Mouse (Mus musculus) neural tube, embryonic 13.5 days (tissue): ENCODE results near the gene Nap1l1. TPM values are rescaled to one million over a fixed set of nuclear protein-coding genes. Genes with fewer than 3 reads are reported as not detected.

ENCODE experiments used
- ATAC-seq: fragments of 200-750 bp; cut with Nextera tagmentation; 2 replicates; pipeline ENCODE4 v1.8.0; 2017; ENCODE audit warnings: low read depth, mild to moderate bottlenecking, moderate TSS enrichment, moderate library complexity
- H3K27ac ChIP-seq: fragments of 300-500 bp; sonication (generic); replicated peaks from 2 replicates; pipeline ENCODE4 v1.5.1; 2015; ENCODE audit warnings: moderate library complexity, mild to moderate bottlenecking, inconsistent platforms
- H3K27me3 ChIP-seq: fragments of 300-500 bp; sonication (generic); 2 replicates; pipeline ENCODE4 v1.6.1; 2015; ENCODE audit warnings: mild to moderate bottlenecking, inconsistent platforms
- H3K36me3 ChIP-seq: fragments of 300-500 bp; sonication (generic); 2 replicates; pipeline ENCODE4 v1.6.1; 2015; ENCODE audit warnings: mild to moderate bottlenecking, inconsistent platforms
- H3K4me1 ChIP-seq: fragments of 300-500 bp; sonication (generic); replicated peaks from 2 replicates; pipeline ENCODE4 v1.6.1; 2015; ENCODE audit warnings: inconsistent platforms
- H3K4me2 ChIP-seq: fragments of 300-500 bp; sonication (generic); 2 replicates; pipeline ENCODE4 v1.6.1; 2015; ENCODE audit warnings: inconsistent platforms, mild to moderate bottlenecking, moderate library complexity
- H3K4me3 ChIP-seq: fragments of 300-500 bp; sonication (generic); 2 replicates; pipeline ENCODE4 v1.5.1; 2015; ENCODE audit warnings: mild to moderate bottlenecking, inconsistent platforms
- H3K9ac ChIP-seq: fragments of 300-500 bp; sonication (generic); 2 replicates; pipeline ENCODE4 v1.6.1; 2015; ENCODE audit warnings: moderate library complexity, mild to moderate bottlenecking, inconsistent platforms
- H3K9me3 ChIP-seq: fragments of 300-500 bp; sonication (generic); 2 replicates; pipeline ENCODE4 v1.6.1; 2016; ENCODE audit warnings: inconsistent platforms
- WGBS: fragments of 180-500 bp; shearing (Covaris S2); methylation state at CpG from one replicate; pipeline ENCODE4 v1.1.7; 2015; 5-methylcytosine and 5-hydroxymethylcytosine counted together
- polyA plus RNA-seq: library from polyadenylated mRNA; unstranded; fragments of >200 nt; fragmentation: Nextera tagmentation; extraction: Ambion mirVana; gene quantifications from 2 replicates; pipeline ENCODE4 v1.2.1, GENCODE M21; 2015

The Nap1l1 gene
- polyA plus RNA-seq, 1 experiment from 2014 or later = 195 TPM

- no peak for ATAC-seq
- H3K4me1 ChIP-seq = peaks cover 21% of the 10 kb centered on the region
- no peak overlapping the region for H3K4me3 ChIP-seq
- H3K9me3 ChIP-seq = no peaks in the 10 kb centered on the region
- 53% methylated on average over 9 of the region's 9 CpGs for WGBS
- no peak overlapping the region for H3K4me2 ChIP-seq
- H3K27ac ChIP-seq = no peak overlapping the region
- H3K27me3 ChIP-seq = no peaks in the 10 kb centered on the region
- H3K9ac ChIP-seq = no peak overlapping the region
- H3K36me3 ChIP-seq = no peaks in the 10 kb centered on the region
Measured at GRCm38 (mm10) chr10:111459040-111459439, 14.0 kb upstream of the Nap1l1 start.

DNA sequence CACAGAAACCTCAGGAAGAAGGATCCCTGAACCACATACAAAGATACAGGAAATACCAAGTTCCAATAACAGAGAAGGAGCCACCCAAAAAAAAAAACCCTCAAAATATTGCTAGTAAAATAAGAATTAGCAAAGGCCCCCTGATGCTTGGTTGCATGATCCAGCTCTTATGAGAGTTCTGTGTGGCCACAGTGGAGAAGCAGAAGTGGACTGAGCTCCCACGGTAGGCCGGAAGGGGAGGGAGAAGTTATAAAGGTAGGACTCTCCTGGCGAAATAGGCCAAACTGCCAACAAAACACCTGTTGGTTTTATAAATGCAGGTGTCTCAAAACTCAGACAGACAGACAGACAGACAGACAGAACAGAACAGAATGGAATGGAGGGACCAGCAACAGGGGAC lies 13.1 kb upstream of the Nap1l1 start:
- Histone ChIP-seq H3K27me3 (no peaks in the 10 kb centered on the region), H3K4me2 (no peak overlapping the region), H3K4me1 (peaks cover 21% of the 10 kb centered on the region), H3K9ac (no peak overlapping the region), H3K4me3 (no peak overlapping the region), H3K27ac (no peak overlapping the region), H3K9me3 (no peaks in the 10 kb centered on the region), H3K36me3 (no peaks in the 10 kb centered on the region)
- ATAC-seq = no peak
- 82% methylated on average over 3 of the region's 3 CpGs for WGBS

- Histone ChIP-seq H3K36me3 (no peaks in the 10 kb centered on the region), H3K9me3 (no peaks in the 10 kb centered on the region), H3K4me3 (no peak overlapping the region), H3K27ac (no peak overlapping the region), H3K27me3 (no peaks in the 10 kb centered on the region), H3K4me1 (peaks cover 21% of the 10 kb centered on the region), H3K4me2 (no peak overlapping the region), H3K9ac (no peak overlapping the region)
- WGBS = 1% methylated on average over 4 of the region's 4 CpGs
- 0 out of 2 replicates have a peak, but pooled peaks have one; percentile 15 for ATAC-seq
Measured at GRCm38 (mm10) chr10:111460381-111460780, 12.6 kb upstream of the Nap1l1 start.

DNA sequence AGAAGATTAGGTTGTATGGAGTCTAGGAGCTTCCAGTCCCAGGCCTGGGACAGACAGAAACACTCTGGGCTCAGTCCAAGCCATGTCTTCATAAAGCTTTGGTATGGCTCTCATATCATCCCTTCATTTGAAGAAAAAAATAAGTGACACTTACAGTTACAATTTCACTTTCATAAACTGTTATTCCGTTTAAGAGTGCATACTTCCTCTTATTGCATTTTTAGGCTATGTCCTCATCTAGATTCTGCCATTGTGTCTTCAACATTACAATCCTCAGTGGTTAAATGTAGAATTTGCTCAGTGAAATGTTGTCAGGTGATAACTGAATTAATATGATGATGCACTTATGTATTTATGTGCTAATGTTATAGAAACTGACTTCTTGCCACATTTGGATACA lies 8.2 kb upstream of the Nap1l1 start:
- Histone ChIP-seq H3K36me3 (no peaks in the 10 kb centered on the region), H3K4me3 (no peak overlapping the region), H3K9me3 (no peaks in the 10 kb centered on the region), H3K27me3 (no peaks in the 10 kb centered on the region), H3K27ac (no peak overlapping the region), H3K4me1 (peaks cover 7% of the 10 kb centered on the region), H3K9ac (no peak overlapping the region), H3K4me2 (no peak overlapping the region)
- ATAC-seq = no peak
- WGBS = 92% methylated on average over 1 of the region's 1 CpGs

DNA sequence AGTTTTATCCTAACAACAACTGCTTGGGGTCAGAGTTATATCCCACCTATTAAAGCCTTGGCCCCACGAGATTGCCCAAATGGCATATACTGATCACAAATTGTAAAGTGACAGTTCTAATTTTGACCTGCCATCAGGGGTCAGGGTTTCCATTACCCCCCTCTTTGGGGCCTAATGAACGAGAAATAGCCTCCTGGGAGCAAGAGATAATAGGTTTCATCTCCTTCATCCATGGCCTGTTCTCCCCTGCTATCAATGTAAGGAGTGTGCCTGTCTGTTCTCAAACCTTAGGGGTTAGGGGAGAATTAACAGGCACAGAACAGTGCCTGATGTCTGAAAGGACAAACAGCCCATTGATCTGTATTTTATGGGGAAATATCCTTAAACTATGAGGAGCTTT lies 7.6 kb upstream of the Nap1l1 start:
- Histone ChIP-seq H3K36me3 (no peaks in the 10 kb centered on the region), H3K9ac (no peak overlapping the region), H3K4me2 (no peak overlapping the region), H3K4me3 (no peak overlapping the region), H3K9me3 (no peaks in the 10 kb centered on the region), H3K27ac (no peak overlapping the region), H3K4me1 (peaks cover under 1% of the 10 kb centered on the region), H3K27me3 (no peaks in the 10 kb centered on the region)
- 37% methylated on average over 2 of the region's 2 CpGs for WGBS
- ATAC-seq = no peak

DNA sequence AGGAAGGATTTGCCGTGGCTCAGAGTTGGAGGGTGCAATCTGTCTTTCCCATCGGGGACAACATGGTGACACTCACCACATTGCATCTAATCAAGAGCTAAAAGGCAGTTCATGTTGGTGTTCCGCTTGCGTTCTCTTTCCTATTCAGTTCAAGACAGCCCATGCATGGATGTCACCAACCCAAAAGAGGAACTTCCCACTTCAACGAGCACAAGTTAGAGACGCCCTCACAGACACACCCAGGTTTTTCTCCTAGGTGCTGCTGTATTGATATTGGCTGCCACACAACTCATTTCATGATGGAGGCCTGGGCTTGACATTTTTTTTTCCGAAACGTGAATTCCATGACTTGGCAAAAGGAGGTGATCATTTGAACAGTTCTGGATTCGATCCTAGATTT lies 1.9 kb upstream of the Nap1l1 start:
- ATAC-seq = no peak
- WGBS = 79% methylated on average over 9 of the region's 9 CpGs

DNA sequence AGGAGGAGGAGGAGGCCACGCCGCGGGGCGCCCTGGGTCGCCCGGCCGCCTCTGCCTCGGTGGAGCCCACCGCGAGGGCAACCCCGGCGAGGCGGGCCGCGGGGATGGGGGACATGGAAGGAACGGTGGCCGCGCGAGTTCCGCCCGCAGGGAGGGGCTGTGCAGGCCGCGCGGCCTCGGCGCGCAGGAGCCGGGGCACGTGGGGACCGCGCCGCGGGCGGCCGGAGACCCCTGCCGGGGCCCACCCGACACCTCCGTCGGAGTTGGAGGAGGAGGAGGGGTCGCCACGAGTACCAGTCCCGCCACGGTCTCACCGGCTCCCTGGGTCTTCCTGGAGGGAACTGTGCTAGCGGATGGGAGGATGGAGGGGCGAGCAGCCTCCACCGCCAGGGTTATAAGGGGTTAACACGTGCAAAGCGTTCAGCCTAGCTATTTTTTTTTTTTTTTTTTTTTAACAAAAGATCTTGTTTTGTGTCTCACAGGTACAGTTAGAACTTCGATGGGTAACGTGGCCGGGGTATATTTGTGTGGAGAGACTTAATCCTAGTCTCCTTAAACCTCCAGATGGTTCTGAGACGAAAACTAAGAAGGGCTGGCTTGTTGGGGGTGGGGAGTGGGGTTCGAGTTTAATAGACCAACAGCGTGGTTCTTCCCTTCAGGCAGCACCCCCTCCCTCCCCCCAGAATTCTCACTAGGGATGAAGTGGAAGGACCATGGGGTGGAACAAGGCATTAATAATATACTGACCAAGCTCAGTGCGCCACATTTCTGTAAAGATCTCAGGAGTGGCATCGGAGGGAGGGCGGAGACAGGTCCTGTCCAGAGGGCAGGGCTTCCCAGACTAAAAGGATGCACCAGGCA lies 718 bp downstream of the Nap1l1 start:
- Histone ChIP-seq H3K9me3 (no peaks in the 10 kb centered on the region), H3K27me3 (no peaks in the 10 kb centered on the region), H3K4me2 (peak overlapping the region; percentile 67), H3K36me3 (0 out of 2 replicates have a peak, but pooled peaks cover 3% of the 10 kb centered on the region), H3K27ac (peak overlapping the region; percentile 99), H3K9ac (peak overlapping the region; percentile 98), H3K4me3 (peak overlapping the region; percentile 91), H3K4me1 (peaks cover 49% of the 10 kb centered on the region)
- peak; percentile 83 for ATAC-seq
- under 1% methylated on average over 50 of the region's 58 CpGs for WGBS

More for the DNA sequence above, 1.9 kb upstream of the Nap1l1 start:
- Histone ChIP-seq H3K9ac (no peak overlapping the region), H3K4me3 (no peak overlapping the region), H3K9me3 (no peaks in the 10 kb centered on the region), H3K4me1 (peaks cover 31% of the 10 kb centered on the region), H3K27ac (no peak overlapping the region), H3K4me2 (no peak overlapping the region), H3K27me3 (no peaks in the 10 kb centered on the region), H3K36me3 (0 out of 2 replicates have a peak, but pooled peaks cover 3% of the 10 kb centered on the region)

- 0 out of 2 replicates have a peak overlapping the region, but pooled peaks have one; percentile 2 for H3K4me3 ChIP-seq
- WGBS = 35% methylated on average over 4 of the region's 4 CpGs
- peaks cover 57% of the 10 kb centered on the region for H3K4me1 ChIP-seq
- H3K27ac ChIP-seq = no peak overlapping the region
- no peak for ATAC-seq
- H3K4me2 ChIP-seq = peak overlapping the region; percentile 36
- H3K27me3 ChIP-seq = no peaks in the 10 kb centered on the region
- peak overlapping the region; percentile 39; the same call in 1 of the 2 replicates for H3K9ac ChIP-seq
- no peaks in the 10 kb centered on the region for H3K9me3 ChIP-seq
- H3K36me3 ChIP-seq = peaks cover 7% of the 10 kb centered on the region
Measured at GRCm38 (mm10) chr10:111476301-111476700, 3.3 kb downstream of the Nap1l1 start.

- H3K36me3 ChIP-seq = peaks cover 15% of the 10 kb centered on the region
- H3K9me3 ChIP-seq = no peaks in the 10 kb centered on the region
- H3K27ac ChIP-seq = no peak overlapping the region
- ATAC-seq = no peak
- H3K4me3 ChIP-seq = no peak overlapping the region
- peaks cover 53% of the 10 kb centered on the region for H3K4me1 ChIP-seq
- no peaks in the 10 kb centered on the region for H3K27me3 ChIP-seq
- WGBS = 85% methylated on average over 6 of the region's 6 CpGs
- H3K4me2 ChIP-seq = peak overlapping the region; percentile 36; the same call in 1 of the 2 replicates
- no peak overlapping the region for H3K9ac ChIP-seq
Measured at GRCm38 (mm10) chr10:111476989-111477510, 4.0 kb downstream of the Nap1l1 start.

DNA sequence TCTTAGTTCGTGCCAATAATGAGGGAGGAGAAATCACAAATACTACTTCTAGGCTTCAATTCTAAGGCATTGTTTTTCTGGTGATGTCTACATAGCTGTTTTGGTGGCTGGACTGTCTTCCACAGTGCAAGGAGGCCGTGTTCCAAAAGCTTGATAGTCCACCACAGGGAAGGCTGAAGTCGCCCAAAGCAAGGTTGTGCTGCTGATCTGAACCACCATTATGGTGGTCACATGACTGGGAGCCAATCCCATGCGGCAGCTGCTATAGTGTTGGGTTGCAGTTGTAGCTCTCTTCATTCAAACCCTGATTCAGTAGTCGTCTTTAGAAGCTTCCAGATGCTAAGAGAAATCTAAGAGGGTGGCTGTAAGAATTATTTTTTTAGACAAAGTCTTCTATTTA lies 6.6 kb downstream of the Nap1l1 start:
- Histone ChIP-seq H3K4me3 (no peak overlapping the region), H3K9me3 (no peaks in the 10 kb centered on the region), H3K9ac (no peak overlapping the region), H3K36me3 (peaks cover 34% of the 10 kb centered on the region), H3K4me1 (peaks cover 42% of the 10 kb centered on the region), H3K27ac (no peak overlapping the region), H3K27me3 (no peaks in the 10 kb centered on the region), H3K4me2 (no peak overlapping the region)
- no peak for ATAC-seq
- 81% methylated on average over 5 of the region's 5 CpGs for WGBS

DNA sequence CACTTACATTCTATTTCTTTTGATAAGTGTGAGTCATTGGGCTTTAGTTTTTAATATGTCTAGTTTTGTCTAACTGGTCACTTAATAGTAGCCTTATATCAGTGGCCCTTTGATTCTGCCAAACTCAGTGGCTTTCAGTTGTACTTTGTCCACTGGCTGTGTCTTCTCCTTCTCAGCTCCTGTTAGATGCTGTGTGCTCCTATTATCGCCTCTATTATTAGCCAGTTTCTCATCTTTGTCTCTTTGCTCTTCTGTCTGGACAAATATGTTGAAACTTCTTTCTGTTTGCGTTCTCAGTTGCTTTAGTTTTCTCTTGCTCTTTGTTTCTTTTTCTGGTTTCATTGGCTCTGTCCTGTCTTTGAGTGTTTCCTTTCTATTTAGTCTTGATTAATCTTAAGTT lies 9.6 kb downstream of the Nap1l1 start:
- H3K36me3 ChIP-seq = peaks cover 57% of the 10 kb centered on the region
- H3K9ac ChIP-seq = no peak overlapping the region
- no peaks in the 10 kb centered on the region for H3K9me3 ChIP-seq
- no peak overlapping the region for H3K4me2 ChIP-seq
- no peak for ATAC-seq
- no peak overlapping the region for H3K27ac ChIP-seq
- H3K27me3 ChIP-seq = no peaks in the 10 kb centered on the region
- peaks cover 12% of the 10 kb centered on the region for H3K4me1 ChIP-seq
- WGBS = 99% methylated on average over 2 of the region's 2 CpGs
- H3K4me3 ChIP-seq = no peak overlapping the region

DNA sequence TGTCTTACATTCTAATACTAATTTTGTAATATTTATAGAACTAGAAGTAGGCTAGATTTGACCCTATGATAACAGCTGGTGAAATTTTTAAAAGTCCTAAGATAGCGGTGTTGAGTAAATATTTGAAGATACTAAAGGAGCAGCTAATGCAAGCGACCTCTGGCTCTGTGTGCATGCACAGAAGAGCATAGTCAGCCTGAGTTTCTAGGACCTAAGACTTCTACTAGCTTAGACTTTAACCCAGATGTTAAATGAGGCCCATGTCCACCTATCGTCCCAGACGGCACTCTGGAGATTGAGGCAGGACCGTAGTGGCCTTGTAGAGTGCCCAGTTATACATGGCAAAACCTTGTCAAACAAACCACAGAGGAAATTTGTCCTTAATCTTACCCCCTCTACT lies 11.1 kb downstream of the Nap1l1 start:
- Histone ChIP-seq H3K36me3 (peaks cover 67% of the 10 kb centered on the region), H3K4me1 (peaks cover 8% of the 10 kb centered on the region), H3K9me3 (no peaks in the 10 kb centered on the region), H3K9ac (no peak overlapping the region), H3K27ac (no peak overlapping the region), H3K4me3 (no peak overlapping the region), H3K4me2 (no peak overlapping the region), H3K27me3 (no peaks in the 10 kb centered on the region)
- WGBS = 88% methylated on average over 5 of the region's 5 CpGs
- no peak for ATAC-seq
